Mouse (Mus musculus): ENCODE measurements around the gene Rpl10-ps3. TPM values are rescaled to one million over a fixed set of nuclear protein-coding genes. Genes with fewer than 3 reads are reported as not detected.

Gene Rpl10-ps3
- polyA plus RNA-seq, 1 experiment from 2014 or later = 167 TPM

DNA sequence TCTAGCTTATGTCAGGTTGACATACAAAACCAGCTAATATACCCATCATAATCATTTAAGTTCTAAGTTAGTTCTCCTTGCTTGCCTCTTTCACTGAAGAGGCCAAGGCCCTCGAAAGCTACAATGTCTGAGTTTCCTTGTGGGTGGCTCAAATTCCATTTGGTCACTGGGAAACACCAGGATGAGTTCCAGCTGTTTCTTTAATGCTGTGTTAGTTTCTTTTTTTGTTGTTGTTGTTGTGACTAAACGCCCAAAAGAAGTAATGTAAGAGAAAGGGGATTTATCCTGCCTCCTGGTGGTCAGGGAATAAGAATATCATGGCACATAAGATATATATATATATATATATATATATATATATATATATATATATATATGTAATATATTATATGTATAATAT is 39.7 kb downstream of the Rpl10-ps3 start:
- WGBS = 72% methylated on average over 2 of the region's 2 CpGs
- no peak overlapping the region for H3K27ac ChIP-seq
- no peak overlapping the region for H3K4me2 ChIP-seq
- H3K9ac ChIP-seq = no peak overlapping the region
- no peak for ATAC-seq
- H3K9me3 ChIP-seq (replicated peaks) = no peaks in the 10 kb centered on the region
- H3K4me1 ChIP-seq = peaks cover 21% of the 10 kb centered on the region
- no peaks in the 10 kb centered on the region for H3K27me3 ChIP-seq
- H3K36me3 ChIP-seq (ENCODE audit: poor library complexity, severe bottlenecking) = no peaks in the 10 kb centered on the region
- H3K4me3 ChIP-seq = no peak overlapping the region

DNA sequence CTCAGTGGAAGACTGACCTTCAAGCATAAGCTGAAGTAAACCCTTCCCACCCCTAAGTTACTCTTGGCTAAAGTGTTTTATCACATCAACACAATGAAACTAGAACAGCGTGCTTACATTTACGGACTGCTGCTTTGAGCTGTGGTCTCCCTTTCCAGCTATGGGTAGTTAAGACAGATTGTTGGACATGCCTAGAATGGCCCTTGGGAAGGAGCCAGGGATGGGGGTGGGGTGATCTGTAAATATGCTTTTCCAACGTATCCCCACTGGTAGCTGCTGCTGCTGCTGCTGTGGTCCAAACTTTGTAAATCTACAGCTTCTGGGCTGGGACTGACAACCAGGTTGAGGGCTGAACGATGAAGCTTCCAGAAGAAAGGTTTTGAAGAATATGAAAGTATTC is 40.8 kb downstream of the Rpl10-ps3 start:
- H3K27ac ChIP-seq = no peak overlapping the region
- ATAC-seq = no peak
- H3K4me2 ChIP-seq = no peak overlapping the region
- no peak overlapping the region for H3K9ac ChIP-seq
- H3K4me1 ChIP-seq = peaks cover 21% of the 10 kb centered on the region
- no peaks in the 10 kb centered on the region for H3K27me3 ChIP-seq
- 80% methylated on average over 4 of the region's 4 CpGs for WGBS
- H3K36me3 ChIP-seq (ENCODE audit: poor library complexity, severe bottlenecking) = no peaks in the 10 kb centered on the region
- no peak overlapping the region for H3K4me3 ChIP-seq
- H3K9me3 ChIP-seq (replicated peaks) = no peaks in the 10 kb centered on the region

DNA sequence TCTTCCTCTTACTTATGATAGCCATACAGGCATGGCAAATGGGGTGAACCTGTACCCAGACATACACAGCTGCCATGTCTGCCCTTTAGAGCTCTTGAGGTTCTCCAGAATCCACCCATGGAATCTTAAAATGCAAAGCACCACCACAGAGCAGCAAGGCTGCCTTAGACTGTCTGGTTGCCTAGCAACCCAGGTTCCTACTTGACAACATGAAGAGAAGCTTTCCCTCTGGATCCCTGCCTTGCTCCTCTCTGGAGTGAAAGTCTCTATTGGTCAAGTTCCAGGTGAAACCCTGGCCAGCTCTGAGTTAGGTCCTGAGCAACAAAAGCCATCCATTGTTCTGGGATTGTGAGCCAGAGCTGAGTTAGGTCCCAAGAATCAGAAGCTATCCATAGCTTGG is 43.0 kb downstream of the Rpl10-ps3 start:
- Histone ChIP-seq H3K4me3 (no peak overlapping the region), H3K27me3 (no peaks in the 10 kb centered on the region), H3K36me3 (ENCODE audit: poor library complexity, severe bottlenecking) (no peaks in the 10 kb centered on the region), H3K9me3 (replicated peaks) (no peaks in the 10 kb centered on the region), H3K4me1 (peaks cover 21% of the 10 kb centered on the region), H3K4me2 (no peak overlapping the region), H3K9ac (no peak overlapping the region), H3K27ac (no peak overlapping the region)
- ATAC-seq = peak; percentile 51; the same call in 1 of the 2 replicates

DNA sequence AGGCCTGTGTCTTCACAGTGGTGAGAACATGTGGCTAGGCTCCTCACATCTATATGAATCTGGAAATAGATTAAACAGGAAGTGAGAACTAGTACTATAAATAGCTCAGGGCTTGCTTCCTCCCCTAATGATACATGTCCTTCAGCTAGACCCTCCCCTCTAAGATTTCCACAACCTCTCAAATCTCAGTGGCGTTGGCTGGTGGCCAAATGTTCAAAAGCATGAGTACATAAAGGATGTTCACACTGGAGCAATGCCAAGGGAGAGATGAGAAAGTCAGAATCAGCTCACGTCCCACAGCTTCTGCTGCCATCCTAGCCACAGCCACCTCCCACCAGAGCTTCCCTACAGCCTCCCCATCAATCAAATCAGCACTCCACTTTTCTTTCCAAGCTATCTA is 46.4 kb downstream of the Rpl10-ps3 start:
- ATAC-seq = no peak
- no peaks in the 10 kb centered on the region for H3K36me3 ChIP-seq (ENCODE audit: poor library complexity, severe bottlenecking)
- no peak overlapping the region for H3K4me3 ChIP-seq
- no peaks in the 10 kb centered on the region for H3K9me3 ChIP-seq (replicated peaks)
- no peak overlapping the region for H3K9ac ChIP-seq
- H3K27me3 ChIP-seq = no peaks in the 10 kb centered on the region
- H3K27ac ChIP-seq = no peak overlapping the region
- peaks cover 9% of the 10 kb centered on the region for H3K4me1 ChIP-seq
- no peak overlapping the region for H3K4me2 ChIP-seq
- WGBS = 61% methylated on average over 2 of the region's 2 CpGs

Other genes starting within 250 kb of the Rpl10-ps3 start
- 0.24 TPM in 1 of 2 replicates, not detected in the other for gene Plet1, start 149.6 kb upstream of the Rpl10-ps3 start, polyA plus RNA-seq (2015; fragmentation: Nextera tagmentation; extraction: Ambion mirVana)
- gene Pts, start 183.8 kb upstream of the Rpl10-ps3 start, polyA plus RNA-seq (2015; fragmentation: Nextera tagmentation; extraction: Ambion mirVana) = 97.0 and 102 TPM in 2 replicates
- 16.4 and 17.3 TPM in 2 replicates for gene Il18, start 209.9 kb upstream of the Rpl10-ps3 start, polyA plus RNA-seq (2015; fragmentation: Nextera tagmentation; extraction: Ambion mirVana)
- gene Bco2, start 210.2 kb upstream of the Rpl10-ps3 start, polyA plus RNA-seq (2015; fragmentation: Nextera tagmentation; extraction: Ambion mirVana) = 0.20 and 0.37 TPM in 2 replicates
- 0.18 TPM in 1 of 2 replicates, not detected in the other for gene Tex12, start 216.4 kb upstream of the Rpl10-ps3 start, polyA plus RNA-seq (2015; fragmentation: Nextera tagmentation; extraction: Ambion mirVana)

Measured in forebrain, embryonic 13.5 days (tissue).